Mouse (Mus musculus) bone marrow macrophage, adult 2 months (primary cell): ENCODE data around the gene Swsap1.

Experiments
- CTCF ChIP-seq: IDR thresholded peaks from 2 replicates; pipeline ENCODE4 v1.5.1; 2012; ENCODE audit warnings: low read depth, mild to moderate bottlenecking, low read length, moderate library complexity
- POLR2A ChIP-seq: IDR thresholded peaks from 2 replicates; pipeline ENCODE4 v1.6.1; 2012; ENCODE audit warnings: mild to moderate bottlenecking, low read depth, low read length, borderline replicate concordance

GRCm38 (mm10) chr9:21934021-21934420 is 21.5 kb upstream of the Swsap1 start:
- TF ChIP-seq POLR2A, result no peak
- TF ChIP-seq CTCF, result no peak
